Mouse (Mus musculus): ENCODE data around the gene Dhx8. TPM values are rescaled to one million over a fixed set of nuclear protein-coding genes. Genes with fewer than 3 reads are reported as not detected.

Dhx8 gene
- total and polyA plus RNA-seq, 2 experiments from 2014 or later: 19.0 to 30.6 TPM

DNA sequence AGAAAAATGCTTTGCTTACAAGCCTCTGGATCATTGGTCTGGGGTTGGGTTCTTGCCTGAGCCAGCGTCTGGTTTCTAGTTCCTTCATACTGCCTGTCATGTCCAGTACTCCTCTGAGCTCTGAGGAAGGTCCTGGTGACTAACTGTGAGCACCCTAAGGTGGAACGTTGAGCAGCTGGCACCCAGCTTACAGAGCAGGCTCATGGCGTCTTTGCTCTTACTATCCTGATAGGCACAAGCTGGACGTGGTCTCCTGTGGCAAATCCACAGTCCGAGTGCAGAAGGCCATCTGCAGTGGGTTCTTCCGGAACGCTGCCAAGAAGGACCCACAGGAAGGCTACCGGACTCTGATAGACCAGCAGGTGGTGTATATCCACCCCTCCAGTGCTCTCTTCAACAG lies 31.8 kb downstream of the Dhx8 start:
- WGBS: 87% methylated on average over 8 of the region's 8 CpGs

DNA sequence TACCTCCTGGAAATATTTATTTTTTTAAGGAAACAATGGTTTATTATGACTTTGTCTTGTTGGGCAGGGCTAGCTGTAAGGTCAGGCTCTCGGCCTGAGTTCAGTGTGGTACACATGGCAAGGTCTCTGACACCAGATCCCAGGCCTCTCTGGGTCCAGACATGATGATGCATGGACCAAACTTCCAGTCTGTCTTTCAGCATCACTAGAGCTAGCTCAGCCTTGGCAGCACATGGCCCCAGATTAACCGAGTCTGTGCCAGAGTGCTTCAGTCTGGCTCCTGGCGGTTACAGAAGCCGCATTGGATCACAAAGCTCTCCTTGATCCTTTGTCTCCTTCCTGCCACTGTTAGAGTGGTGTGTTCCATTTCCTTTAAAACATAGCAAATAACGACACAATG lies 34.6 kb downstream of the Dhx8 start:
- no peak for TF ChIP-seq CTCF (IDR thresholded peaks at IDR 0.05; ENCODE audit: low read depth)
- H3K27me3 ChIP-seq (ENCODE audit: insufficient read depth, low read length): no peaks in the 10 kb centered on the region
- no peak for ATAC-seq
- no peaks in the 10 kb centered on the region for H3K9me3 ChIP-seq (ENCODE audit: low read length)
- H3K4me1 ChIP-seq (ENCODE audit: insufficient read depth, low read length): no peaks in the 10 kb centered on the region
- H3K4me3 ChIP-seq (ENCODE audit: low read length): no peak overlapping the region
- H3K27ac ChIP-seq: no peak overlapping the region
- peaks cover 47% of the 10 kb centered on the region for H3K36me3 ChIP-seq (ENCODE audit: insufficient read depth, low read length)
- no peak for DNase-seq (ENCODE audit: low spot score)
- H3K4me2 ChIP-seq (ENCODE audit: low read depth, low read length): no peak overlapping the region
- 58% methylated on average over 5 of the region's 5 CpGs for WGBS
- no peak overlapping the region for H3K9ac ChIP-seq (replicated peaks; ENCODE audit: low read length)

More for the DNA sequence above, 31.8 kb downstream of the Dhx8 start:
- Histone ChIP-seq H3K36me3 (ENCODE audit: insufficient read depth, low read length) (peaks cover 59% of the 10 kb centered on the region), H3K4me2 (ENCODE audit: low read depth, low read length) (no peak overlapping the region), H3K4me3 (ENCODE audit: low read length) (no peak overlapping the region), H3K9ac (replicated peaks; ENCODE audit: low read length) (no peak overlapping the region), H3K27ac (no peak overlapping the region), H3K4me1 (ENCODE audit: insufficient read depth, low read length) (no peaks in the 10 kb centered on the region), H3K27me3 (ENCODE audit: insufficient read depth, low read length) (no peaks in the 10 kb centered on the region), H3K9me3 (ENCODE audit: low read length) (no peaks in the 10 kb centered on the region)
- no peak for TF ChIP-seq CTCF (IDR thresholded peaks at IDR 0.05; ENCODE audit: low read depth)
- ATAC-seq (no peak), DNase-seq (ENCODE audit: low spot score) (no peak)

DNA sequence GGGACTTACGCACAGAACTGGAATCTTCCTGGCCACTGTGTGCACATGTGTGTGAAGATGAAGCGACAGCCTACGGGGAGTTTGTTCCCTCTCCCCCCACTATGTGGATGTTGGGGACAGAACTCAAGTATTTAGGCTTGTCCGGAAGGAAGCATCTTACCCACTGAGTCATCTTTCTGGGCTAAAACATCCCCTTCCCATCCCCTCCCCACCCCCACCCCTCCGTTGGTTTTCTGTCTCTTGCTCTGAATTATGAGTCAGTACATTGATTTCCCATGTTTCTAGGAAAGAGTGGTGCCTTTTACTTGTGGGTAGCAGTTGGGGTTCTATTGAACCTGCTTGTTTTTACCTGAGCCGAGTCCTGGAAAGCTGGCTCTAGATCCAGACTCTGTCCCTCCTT lies 36.0 kb downstream of the Dhx8 start:
- DNase-seq (ENCODE audit: low spot score) (no peak), ATAC-seq (no peak)
- Histone ChIP-seq H3K4me2 (ENCODE audit: low read depth, low read length) (no peak overlapping the region), H3K4me3 (ENCODE audit: low read length) (no peak overlapping the region), H3K9me3 (ENCODE audit: low read length) (no peaks in the 10 kb centered on the region), H3K27me3 (ENCODE audit: insufficient read depth, low read length) (0 out of 2 replicates have a peak, but pooled peaks cover 5% of the 10 kb centered on the region), H3K36me3 (ENCODE audit: insufficient read depth, low read length) (peaks cover 46% of the 10 kb centered on the region), H3K9ac (replicated peaks; ENCODE audit: low read length) (no peak overlapping the region), H3K4me1 (ENCODE audit: insufficient read depth, low read length) (no peaks in the 10 kb centered on the region), H3K27ac (no peak overlapping the region)
- 92% methylated on average over 6 of the region's 6 CpGs for WGBS
- TF ChIP-seq CTCF (IDR thresholded peaks at IDR 0.05; ENCODE audit: low read depth): no peak

- 89% methylated on average over 12 of the region's 12 CpGs for WGBS
- Histone ChIP-seq H3K4me3 (ENCODE audit: low read length) (no peak overlapping the region), H3K4me1 (ENCODE audit: insufficient read depth, low read length) (no peaks in the 10 kb centered on the region), H3K9me3 (ENCODE audit: low read length) (no peaks in the 10 kb centered on the region), H3K4me2 (ENCODE audit: low read depth, low read length) (no peak overlapping the region), H3K36me3 (ENCODE audit: insufficient read depth, low read length) (peaks cover 37% of the 10 kb centered on the region), H3K27me3 (ENCODE audit: insufficient read depth, low read length) (0 out of 2 replicates have a peak, but pooled peaks cover 6% of the 10 kb centered on the region), H3K9ac (replicated peaks; ENCODE audit: low read length) (no peak overlapping the region), H3K27ac (no peak overlapping the region)
- ATAC-seq (no peak), DNase-seq (ENCODE audit: low spot score) (no peak)
- TF ChIP-seq CTCF (IDR thresholded peaks at IDR 0.05; ENCODE audit: low read depth): no peak
These were observed 37.5 kb downstream of the Dhx8 start for GRCm38 (mm10) chr11:101770266-101770665.

DNA sequence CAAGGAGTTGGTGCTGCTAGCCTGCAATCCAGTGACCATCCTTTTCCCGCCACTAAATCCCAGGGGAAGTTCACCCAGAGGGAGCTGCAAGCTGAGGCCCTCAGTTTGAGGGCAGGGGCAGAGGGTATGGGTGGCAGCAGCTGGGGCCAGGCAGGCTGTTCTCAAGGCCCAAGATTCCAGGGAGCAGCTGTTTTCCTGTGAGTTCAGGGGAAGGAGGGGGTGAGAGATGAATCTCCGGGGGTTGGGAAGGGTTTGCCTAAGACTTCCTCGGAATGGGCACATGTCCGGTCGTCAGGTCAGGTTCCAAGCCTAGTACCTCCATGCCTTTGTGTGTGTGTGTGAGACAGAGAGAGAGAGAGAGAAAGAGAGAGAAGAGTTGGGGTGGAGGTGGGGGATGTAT lies 39.3 kb downstream of the Dhx8 start:
- 0 out of 2 replicates have a peak, but pooled peaks cover 6% of the 10 kb centered on the region for H3K27me3 ChIP-seq (ENCODE audit: insufficient read depth, low read length)
- H3K4me3 ChIP-seq (ENCODE audit: low read length): peak overlapping the region; percentile 34
- peak overlapping the region; percentile 56 for H3K4me2 ChIP-seq (ENCODE audit: low read depth, low read length)
- ATAC-seq (0 out of 2 replicates have a peak, but pooled peaks have one; percentile 13), DNase-seq (ENCODE audit: low spot score) (no peak)
- no peak overlapping the region; the same call in 1 of the 2 replicates for H3K27ac ChIP-seq
- TF ChIP-seq CTCF (IDR thresholded peaks at IDR 0.05; ENCODE audit: low read depth): no peak
- H3K36me3 ChIP-seq (ENCODE audit: insufficient read depth, low read length): peaks cover 20% of the 10 kb centered on the region
- 0 out of 2 replicates have a peak overlapping the region, but pooled peaks have one; percentile 22 for H3K9ac ChIP-seq (replicated peaks; ENCODE audit: low read length)
- no peaks in the 10 kb centered on the region for H3K4me1 ChIP-seq (ENCODE audit: insufficient read depth, low read length)
- 13% methylated on average over 5 of the region's 5 CpGs for WGBS
- no peaks in the 10 kb centered on the region for H3K9me3 ChIP-seq (ENCODE audit: low read length)

GRCm38 (mm10) chr11:101772449-101772848 lies 39.7 kb downstream of the Dhx8 start:
- 0 out of 2 replicates have a peak overlapping the region, but pooled peaks have one; percentile 22 for H3K9ac ChIP-seq (replicated peaks; ENCODE audit: low read length)
- peak overlapping the region; percentile 34 for H3K4me3 ChIP-seq (ENCODE audit: low read length)
- ATAC-seq (peak; percentile 73), DNase-seq (ENCODE audit: low spot score) (peak; percentile 75)
- no peaks in the 10 kb centered on the region for H3K4me1 ChIP-seq (ENCODE audit: insufficient read depth, low read length)
- H3K4me2 ChIP-seq (ENCODE audit: low read depth, low read length): peak overlapping the region; percentile 56
- no peak for TF ChIP-seq CTCF (IDR thresholded peaks at IDR 0.05; ENCODE audit: low read depth)
- no peak overlapping the region; the same call in 1 of the 2 replicates for H3K27ac ChIP-seq
- peaks cover 16% of the 10 kb centered on the region for H3K36me3 ChIP-seq (ENCODE audit: insufficient read depth, low read length)
- WGBS: under 1% methylated on average over 16 of the region's 16 CpGs
- H3K9me3 ChIP-seq (ENCODE audit: low read length): no peaks in the 10 kb centered on the region
- 0 out of 2 replicates have a peak, but pooled peaks cover 6% of the 10 kb centered on the region for H3K27me3 ChIP-seq (ENCODE audit: insufficient read depth, low read length)

DNA sequence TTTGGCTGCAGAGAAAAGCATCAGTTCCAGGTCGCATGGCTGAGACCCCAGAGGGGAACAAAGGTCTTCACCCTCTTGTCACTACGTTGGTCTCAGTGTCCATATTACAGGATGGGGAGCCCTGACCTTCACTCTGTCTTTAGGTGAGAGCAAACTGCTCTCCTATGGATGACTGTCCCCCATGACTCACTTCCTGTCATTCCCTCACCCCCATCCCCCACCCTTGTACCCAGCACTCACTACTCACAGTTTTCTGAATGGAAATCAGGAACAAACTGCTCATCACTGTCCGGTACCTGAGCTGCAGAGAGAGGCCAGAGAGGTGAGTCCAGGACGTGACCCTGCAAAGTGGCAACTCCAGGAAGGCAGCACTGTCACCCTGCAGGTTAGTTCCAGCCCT lies 44.1 kb downstream of the Dhx8 start:
- H3K4me1 ChIP-seq (ENCODE audit: insufficient read depth, low read length): no peaks in the 10 kb centered on the region
- no peak for TF ChIP-seq CTCF (IDR thresholded peaks at IDR 0.05; ENCODE audit: low read depth)
- 0 out of 2 replicates have a peak, but pooled peaks cover 6% of the 10 kb centered on the region for H3K27me3 ChIP-seq (ENCODE audit: insufficient read depth, low read length)
- ATAC-seq (no peak), DNase-seq (ENCODE audit: low spot score) (no peak)
- no peak overlapping the region for H3K4me3 ChIP-seq (ENCODE audit: low read length)
- no peaks in the 10 kb centered on the region for H3K9me3 ChIP-seq (ENCODE audit: low read length)
- H3K9ac ChIP-seq (replicated peaks; ENCODE audit: low read length): no peak overlapping the region
- no peaks in the 10 kb centered on the region for H3K36me3 ChIP-seq (ENCODE audit: insufficient read depth, low read length)
- H3K27ac ChIP-seq: no peak overlapping the region
- no peak overlapping the region for H3K4me2 ChIP-seq (ENCODE audit: low read depth, low read length)
- WGBS: 68% methylated on average over 4 of the region's 4 CpGs
